Mouse (Mus musculus): ENCODE measurements at regions not wholly inside any gene's neighbourhood (a gene's known extent, or its start where the extent isn't known, plus 50 kb on each side); places are given as distances from the start of the nearest gene placed in this dataset.
"Not testable (repeated sequence)": the region's sequence is repeated elsewhere in the genome, so short reads cannot be mapped to it uniquely, and the experiment has no call there.

- no peak for DNase-seq
Measured at GRCm38 (mm10) chr16:12700088-12700487, 409.4 kb upstream of the Ercc4 start.

GRCm38 (mm10) chr16:12703818-12704590, 405.5 kb upstream of the Ercc4 start:
- DNase-seq = no peak

GRCm38 (mm10) chr16:12706907-12707306, 402.6 kb upstream of the Ercc4 start:
- no peak for DNase-seq

- DNase-seq = not testable (repeated sequence)
Measured at GRCm38 (mm10) chr16:12721368-12721767, 388.1 kb upstream of the Ercc4 start.

- no peak for DNase-seq
Measured at GRCm38 (mm10) chr16:12726043-12726442, 383.4 kb upstream of the Ercc4 start.

GRCm38 (mm10) chr16:12730167-12730730, 379.2 kb upstream of the Ercc4 start:
- not testable (repeated sequence) for DNase-seq

GRCm38 (mm10) chr16:12731588-12731987, 377.9 kb upstream of the Ercc4 start:
- DNase-seq = no peak

- no peak for DNase-seq
Measured at GRCm38 (mm10) chr16:12742472-12742871, 367.0 kb upstream of the Ercc4 start.

- no peak for DNase-seq
Measured at GRCm38 (mm10) chr16:12753181-12753580, 356.3 kb upstream of the Ercc4 start.

- DNase-seq = no peak
Measured at GRCm38 (mm10) chr16:12754361-12754760, 355.1 kb upstream of the Ercc4 start.

GRCm38 (mm10) chr16:12758594-12758993, 350.9 kb upstream of the Ercc4 start:
- no peak for DNase-seq

GRCm38 (mm10) chr16:12764166-12764565, 345.3 kb upstream of the Ercc4 start:
- no peak for DNase-seq

- DNase-seq = no peak
Measured at GRCm38 (mm10) chr16:12764608-12765007, 344.9 kb upstream of the Ercc4 start.

GRCm38 (mm10) chr16:12766846-12767245, 342.6 kb upstream of the Ercc4 start:
- DNase-seq = no peak

- no peak for DNase-seq
Measured at GRCm38 (mm10) chr16:12768161-12768895, 341.2 kb upstream of the Ercc4 start.

GRCm38 (mm10) chr16:12770482-12770881, 339.0 kb upstream of the Ercc4 start:
- DNase-seq = no peak

GRCm38 (mm10) chr16:12772535-12772934, 336.9 kb upstream of the Ercc4 start:
- DNase-seq = no peak

- DNase-seq = no peak
Measured at GRCm38 (mm10) chr16:12775876-12776275, 333.6 kb upstream of the Ercc4 start.

- DNase-seq = no peak
Measured at GRCm38 (mm10) chr16:12779079-12779478, 330.4 kb upstream of the Ercc4 start.

- no peak for DNase-seq
Measured at GRCm38 (mm10) chr16:12780635-12781034, 328.8 kb upstream of the Ercc4 start.

GRCm38 (mm10) chr16:12785828-12786227, 323.7 kb upstream of the Ercc4 start:
- no peak for DNase-seq

- DNase-seq = no peak
Measured at GRCm38 (mm10) chr16:12798523-12798922, 311.0 kb upstream of the Ercc4 start.

GRCm38 (mm10) chr16:12800181-12800580, 309.3 kb upstream of the Ercc4 start:
- DNase-seq = no peak

Measured in adrenal gland, postnatal 25 days (tissue).